Mouse (Mus musculus) left cerebral cortex, postnatal 4 days (tissue): ENCODE measurements around the gene Sun1. TPM values are rescaled to one million over a fixed set of nuclear protein-coding genes. Genes with fewer than 3 reads are reported as not detected.

ENCODE experiments used
- DNase-seq: peaks from one replicate; pipeline ENCODE4 v3.0.0-alpha.2; 2022
- intact Hi-C: fragments of 180-260 bp; cut with DNase I; formaldehyde crosslinking; loops from one replicate; pipeline ENCODE4 v1.15.1; 2025
- total RNA-seq, 2 experiments: library from RNA; stranded (reverse); gene quantifications; 2 replicates each; pipeline ENCODE4 v1.2.3; 2021

The Sun1 gene
- total RNA-seq, 2 experiments from 2014 or later: 77.1 to 81.6 TPM

DNA sequence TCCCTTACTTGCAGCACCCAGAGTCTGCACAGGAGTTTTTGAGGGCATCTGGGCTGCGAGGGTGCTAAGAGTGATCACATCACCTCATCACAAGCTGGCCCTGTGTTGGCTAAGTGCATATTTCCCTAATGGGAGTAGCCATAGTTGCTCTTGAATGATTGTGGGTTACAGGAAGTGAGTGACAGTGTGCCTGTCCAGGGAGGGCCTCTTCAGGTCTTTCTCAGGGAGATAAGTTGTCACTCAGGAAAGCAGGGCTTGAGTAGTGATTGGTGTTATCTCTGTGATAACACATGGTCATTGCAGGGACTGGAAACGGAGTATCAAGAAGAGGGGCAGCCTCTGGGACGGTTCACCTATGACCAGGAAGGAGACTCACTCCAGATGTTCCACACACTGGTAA is 47.3 kb downstream of the Sun1 start:
- intact Hi-C loops: no loop called here
- no peak for DNase-seq

DNA sequence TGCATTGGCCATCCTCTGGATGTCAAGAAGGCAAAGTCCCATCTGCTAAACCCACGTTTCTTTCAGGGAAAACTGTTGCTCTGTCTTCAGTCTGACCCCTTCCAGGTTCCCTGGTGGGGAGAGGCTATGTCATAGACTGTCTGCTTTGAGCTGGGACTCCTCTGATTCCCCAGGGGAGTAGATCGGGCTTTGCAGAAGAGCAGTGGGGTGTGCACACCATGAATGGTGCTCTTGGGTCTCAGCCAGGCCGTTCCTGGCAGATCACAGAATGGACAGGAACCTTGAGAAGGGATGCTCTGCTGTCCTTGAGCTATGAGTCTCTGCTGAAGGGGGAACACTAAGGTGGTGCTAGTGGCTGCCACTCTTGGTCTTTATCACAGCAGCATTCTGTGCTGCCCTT is 48.4 kb downstream of the Sun1 start:
- intact Hi-C loops: no loop called here
- no peak for DNase-seq

DNA sequence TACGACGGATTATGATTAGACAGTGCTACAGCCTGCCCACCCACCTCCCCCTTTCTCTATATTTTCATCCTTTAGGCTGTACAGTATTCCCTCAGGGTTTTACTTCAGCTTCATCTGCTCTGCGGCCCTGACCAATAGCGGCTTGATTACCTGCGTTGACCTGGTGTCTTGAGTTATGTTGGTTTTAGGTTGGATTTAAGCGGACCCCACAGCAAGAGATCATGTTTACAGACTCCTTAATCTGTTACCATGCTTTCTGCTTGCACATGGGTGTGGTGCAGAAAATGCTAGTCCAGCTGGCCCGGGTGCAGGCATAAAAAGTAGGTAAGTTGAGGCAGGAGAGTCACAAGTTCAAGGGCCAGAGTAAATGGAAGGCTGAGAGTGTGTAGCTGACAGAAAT is 50.8 kb downstream of the Sun1 start:
- intact Hi-C loops: no loop called here
- DNase-seq: no peak

DNA sequence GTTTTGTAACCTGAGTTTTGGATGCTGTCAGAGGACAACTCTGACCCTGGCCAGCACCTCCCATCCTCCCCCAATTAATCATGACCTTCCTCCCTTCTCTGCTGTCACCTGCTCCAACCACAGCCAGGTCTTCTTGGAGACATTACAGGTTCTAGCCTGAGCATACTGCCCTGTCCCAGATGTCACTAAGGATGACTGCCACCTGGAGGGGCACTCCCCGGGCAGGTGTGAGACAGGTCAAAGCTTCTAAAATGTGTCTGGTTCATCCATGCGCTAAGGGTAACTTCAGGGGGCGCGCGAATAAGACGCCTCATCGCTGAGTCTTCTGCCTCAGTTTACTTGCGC is 51.3 kb downstream of the Sun1 start:
- intact Hi-C loops: no loop called here
- DNase-seq: no peak

DNA sequence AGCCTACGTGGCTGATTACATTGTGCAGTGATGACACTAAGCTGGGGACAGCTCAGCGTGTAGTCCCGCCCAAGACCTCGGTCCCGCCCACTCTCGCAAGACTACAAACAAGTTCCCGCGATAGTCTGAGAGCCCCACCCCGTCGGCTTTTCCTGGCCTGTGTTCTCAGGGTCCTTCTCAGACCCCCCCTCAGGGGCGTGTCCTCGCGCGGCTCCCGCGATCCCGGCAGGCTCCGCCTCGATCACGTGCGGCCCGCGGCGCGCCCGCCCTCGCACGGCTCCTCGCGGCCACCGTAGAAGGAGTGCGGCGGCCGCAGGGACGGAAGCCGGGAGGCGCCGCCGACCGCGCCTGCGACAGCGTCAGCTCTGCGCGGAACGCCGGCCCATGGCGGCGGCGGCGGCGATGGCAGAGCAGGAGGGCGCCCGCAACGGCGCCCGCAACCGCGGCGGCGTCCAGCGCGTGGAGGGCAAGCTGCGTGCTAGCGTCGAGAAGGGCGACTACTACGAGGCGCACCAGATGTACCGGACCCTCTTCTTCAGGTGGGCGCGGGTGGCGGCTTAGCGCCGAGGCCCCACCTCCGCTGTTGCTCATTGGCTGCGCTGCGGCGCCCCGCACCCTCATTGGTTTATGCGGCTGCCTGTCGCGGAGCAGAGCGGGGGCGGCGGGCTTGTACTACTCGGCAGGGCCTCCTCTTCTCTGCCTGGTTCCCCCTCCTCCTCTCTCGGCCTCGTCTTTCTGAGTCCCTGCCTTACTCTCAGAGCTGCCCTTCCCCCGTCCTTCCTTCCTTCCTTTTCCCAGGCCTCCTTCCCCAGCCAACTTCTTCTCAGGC is 51.9 kb downstream of the Sun1 start, which contains the start of gene Get4:
Gene Get4, plus strand, starts transcription at position 244 of the 829 bp plus-strand sequence.
- intact Hi-C loops: no loop called here
- DNase-seq: peak; percentile 100

DNA sequence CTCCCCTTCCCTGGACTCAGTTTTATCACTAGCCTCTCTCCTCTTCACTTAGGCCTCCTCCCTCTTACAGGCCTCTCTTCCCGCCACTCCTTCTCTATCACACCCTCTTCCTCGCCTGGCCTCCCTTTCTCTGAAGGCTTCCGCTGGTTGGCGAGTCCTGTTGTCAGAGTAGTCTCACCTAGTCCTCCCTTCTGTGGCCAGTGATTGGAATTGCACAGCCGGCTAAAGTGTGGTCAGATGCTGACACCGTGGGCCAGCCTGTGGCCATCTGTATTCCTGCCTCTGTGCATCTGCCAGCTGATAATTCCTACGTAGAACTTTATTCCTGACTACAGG is 52.4 kb downstream of the Sun1 start:
- no peak for DNase-seq
- intact Hi-C loops: no loop called here

DNA sequence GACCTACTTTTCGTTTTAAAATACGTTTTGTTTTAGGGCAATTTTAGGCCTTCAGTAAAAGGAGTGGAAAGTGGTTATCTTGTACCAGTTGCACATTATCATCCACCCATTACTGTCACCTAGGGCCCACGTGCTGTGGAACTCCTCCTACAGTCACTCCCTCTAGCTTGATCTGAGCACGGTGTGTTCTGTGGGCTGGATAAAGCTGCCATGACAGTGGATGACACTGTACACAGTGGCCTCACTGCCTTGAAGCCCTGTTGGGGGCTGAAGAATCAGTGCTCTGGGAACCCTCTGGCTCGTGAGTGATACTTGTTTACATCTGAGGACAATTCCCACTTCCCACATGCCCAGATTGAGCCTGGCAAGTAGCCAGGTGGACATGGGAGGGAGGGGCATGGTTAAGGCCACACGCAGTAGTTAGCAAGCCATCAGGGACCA is 52.9 kb downstream of the Sun1 start:
- intact Hi-C loops: no loop called here

DNA sequence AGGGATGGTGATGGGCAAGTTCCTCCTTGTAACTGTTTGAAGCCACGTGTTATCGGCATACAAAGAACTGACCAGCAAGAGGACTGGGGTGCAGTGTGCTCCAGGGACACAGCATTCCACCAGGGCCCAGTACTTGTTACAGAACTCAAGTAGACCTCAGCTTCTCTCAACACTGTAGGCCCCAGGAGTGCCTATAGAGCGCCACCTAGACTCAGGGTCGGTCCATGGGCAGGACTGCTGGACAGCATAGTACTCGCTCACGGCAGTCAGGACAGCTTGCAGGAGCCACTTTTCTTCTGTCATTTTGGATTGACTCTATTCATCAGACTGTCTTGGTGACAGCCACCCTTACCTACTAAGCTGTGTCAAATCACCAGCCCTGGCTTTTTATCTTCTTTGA is 54.5 kb downstream of the Sun1 start:
- intact Hi-C loops: no loop called here
- no peak for DNase-seq

More for the DNA sequence above, 52.9 kb downstream of the Sun1 start:
- peak; percentile 48 for DNase-seq

DNA sequence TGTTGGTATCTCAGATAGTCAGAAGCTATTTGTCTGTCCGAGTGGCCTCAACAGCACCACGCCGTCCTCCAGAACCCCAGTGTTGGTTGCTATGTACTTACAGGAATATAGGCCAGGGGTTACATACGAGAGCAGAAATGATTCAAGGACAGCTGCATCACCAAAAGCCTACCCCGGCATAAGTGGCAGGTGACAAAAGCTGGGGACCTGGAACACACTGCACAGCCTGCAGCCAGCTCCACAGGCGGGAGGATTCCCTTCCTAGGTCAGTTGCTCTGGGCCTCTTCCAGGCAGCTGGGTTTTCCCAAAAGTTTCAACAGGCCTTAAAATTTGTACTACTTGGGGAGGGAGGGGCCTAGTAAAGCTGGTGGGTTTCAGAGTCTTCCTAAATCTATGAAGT is 55.3 kb downstream of the Sun1 start:
- no peak for DNase-seq
- intact Hi-C loops: no loop called here

DNA sequence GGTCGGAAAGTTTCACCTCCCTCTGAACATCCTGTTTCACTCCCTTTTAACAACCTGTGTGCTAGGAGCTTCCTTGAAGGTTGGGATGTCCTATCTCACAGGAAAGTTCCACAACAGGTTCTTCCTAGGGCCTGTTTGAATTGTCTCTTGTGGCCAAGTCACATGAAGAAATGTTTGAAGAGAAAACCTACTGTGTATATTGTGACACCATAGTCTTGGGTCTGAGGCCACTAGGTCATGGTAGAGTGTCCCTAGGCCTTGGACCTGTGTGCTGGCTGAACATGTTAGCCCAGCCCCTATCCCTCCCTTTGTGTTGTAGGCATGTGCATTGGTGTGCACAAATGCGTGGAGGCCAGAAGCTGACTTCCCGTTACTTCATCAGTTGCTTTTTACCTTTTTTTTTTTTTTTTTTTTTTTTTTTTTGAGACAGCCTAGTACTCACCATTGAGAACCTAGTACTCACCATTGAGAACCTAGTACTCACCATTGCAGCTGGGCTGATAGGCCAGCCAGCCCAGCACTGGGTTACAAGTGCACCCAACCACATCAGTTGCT is 55.9 kb downstream of the Sun1 start:
- intact Hi-C loops: no loop called here
- DNase-seq: no peak

DNA sequence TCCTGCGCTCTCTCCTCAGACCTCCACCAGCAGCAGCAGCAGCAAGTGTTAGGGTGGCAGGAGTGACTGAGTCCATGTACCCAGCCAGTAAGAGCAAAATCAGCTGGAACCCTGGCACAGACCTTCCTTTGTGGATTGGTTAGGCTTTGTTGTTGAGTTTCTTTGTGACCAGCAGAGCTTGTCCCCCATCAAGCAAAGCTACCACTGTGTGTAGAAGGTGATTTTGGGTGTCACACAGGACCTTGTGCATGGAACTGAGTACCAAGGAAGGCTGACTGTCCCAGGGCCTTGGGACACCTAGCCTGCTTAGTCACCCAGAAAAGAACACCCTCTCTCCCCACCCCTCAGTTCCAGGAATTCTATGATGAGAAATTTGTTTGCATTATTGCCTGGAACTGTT is 56.8 kb downstream of the Sun1 start:
- intact Hi-C loops: no loop called here
- DNase-seq: no peak

DNA sequence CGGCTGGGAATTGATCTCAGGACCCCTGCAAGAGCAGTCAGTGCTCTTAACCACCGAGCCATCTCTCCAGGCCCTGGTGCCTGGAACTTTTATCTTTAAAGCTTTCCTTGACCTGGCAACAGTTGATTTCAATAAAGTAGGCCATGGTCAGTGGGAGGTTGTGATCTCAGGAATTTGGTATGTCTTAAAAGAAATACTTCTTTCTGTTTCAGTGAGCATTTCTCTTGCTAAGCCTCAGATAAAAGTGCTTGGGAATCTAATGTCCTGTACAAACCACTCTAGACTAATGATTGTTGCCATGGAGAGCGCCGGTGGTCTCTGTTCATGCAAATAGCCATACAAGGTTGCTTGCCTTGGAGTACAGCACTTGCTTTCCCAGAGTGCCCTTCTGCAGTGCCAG is 57.4 kb downstream of the Sun1 start:
- DNase-seq: no peak
- intact Hi-C loops: no loop called here

DNA sequence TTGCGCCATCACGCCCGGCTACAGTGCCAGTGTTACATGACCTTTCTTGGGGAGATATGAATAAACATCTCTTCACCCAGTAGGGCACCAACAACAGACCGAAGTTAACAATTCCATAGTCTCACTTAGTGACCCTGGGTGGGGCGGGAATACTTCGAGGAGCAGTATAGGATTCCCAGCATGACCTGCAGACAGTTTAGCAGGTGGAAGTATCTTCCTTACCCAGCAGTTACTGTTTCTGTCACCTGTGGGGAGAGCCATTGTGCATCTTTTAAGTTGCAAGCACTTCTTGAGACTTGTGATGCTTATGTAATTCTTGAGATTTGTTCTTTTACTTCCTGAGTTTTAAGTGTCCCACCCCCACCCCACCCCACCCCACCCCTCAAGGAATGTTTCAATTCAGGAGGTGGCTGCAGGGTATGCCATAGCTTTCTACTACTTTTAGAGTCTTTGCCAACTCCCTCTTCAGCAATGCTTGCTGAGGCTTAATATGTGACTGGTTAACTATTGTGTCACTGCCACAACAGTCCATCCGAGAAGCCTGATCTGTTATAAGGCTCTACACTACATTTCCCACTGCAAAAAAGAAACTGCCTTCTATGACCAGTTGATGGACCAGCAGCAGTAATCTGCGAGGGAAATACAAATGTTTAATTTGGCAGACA is 58.1 kb downstream of the Sun1 start:
- DNase-seq: no peak
- intact Hi-C loops: no loop called here

DNA sequence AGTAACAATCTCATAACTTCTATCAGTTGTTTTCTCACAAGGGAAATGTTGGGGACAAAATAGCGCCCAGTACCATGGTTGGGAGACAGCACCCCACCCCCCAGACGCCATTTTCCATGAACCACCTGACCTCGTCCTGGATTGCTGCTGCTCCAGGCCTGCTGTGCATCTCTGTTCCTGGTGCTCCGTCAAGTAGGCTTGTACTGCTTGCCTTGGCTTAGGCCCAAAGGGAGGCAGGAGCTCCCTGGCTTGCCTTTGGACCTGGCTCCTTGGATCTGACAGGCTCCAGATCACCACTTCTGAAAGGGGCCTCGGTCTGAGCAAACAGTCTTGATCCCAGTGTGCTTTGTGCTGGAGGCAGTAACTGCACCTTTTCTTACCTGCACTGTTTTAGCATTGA is 59.4 kb downstream of the Sun1 start:
- DNase-seq: no peak

DNA sequence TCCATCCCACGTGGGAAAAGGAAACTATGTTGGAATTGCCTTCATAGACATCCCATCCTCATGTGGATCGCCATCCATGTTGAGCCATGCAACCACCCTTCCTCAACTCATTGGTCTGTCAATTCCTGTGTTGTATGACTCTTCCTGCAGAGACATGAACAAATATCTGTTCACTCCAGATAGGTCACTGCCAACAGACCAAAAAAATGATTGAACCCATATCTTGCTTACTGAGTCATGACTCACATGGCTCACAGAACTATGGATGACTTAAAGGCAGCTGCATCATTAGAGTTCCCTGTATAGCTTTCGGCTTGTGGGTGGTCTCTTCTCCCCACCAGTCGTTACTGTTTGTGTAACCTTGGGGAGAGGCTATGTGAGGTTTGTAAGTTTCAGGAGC is 61.0 kb downstream of the Sun1 start:
- no peak for DNase-seq

More for the DNA sequence above, 59.4 kb downstream of the Sun1 start:
- intact Hi-C loops: no loop called here

DNA sequence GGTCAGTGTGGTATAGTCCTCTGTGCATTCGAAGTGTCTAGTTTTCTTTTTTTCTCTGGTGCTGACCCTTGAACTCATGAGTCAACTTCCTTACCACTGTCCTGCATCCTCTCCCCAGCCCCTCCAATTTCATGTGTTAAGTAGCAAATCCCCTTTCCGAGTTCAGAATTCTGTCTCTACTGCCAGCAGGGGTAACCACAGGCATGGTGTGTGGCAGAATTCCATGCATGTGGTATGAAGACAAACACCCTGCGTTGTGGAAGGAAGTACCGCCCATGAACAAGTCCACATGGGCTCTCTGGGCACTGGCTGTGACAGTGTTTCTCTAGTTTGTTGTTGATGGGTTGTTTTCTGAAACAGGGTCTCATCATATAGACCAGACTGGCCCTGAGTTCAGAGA is 67.2 kb downstream of the Sun1 start:
- intact Hi-C loops: no loop called here
- DNase-seq: no peak

More for the DNA sequence above, 61.0 kb downstream of the Sun1 start:
- intact Hi-C loops: no loop called here

DNA sequence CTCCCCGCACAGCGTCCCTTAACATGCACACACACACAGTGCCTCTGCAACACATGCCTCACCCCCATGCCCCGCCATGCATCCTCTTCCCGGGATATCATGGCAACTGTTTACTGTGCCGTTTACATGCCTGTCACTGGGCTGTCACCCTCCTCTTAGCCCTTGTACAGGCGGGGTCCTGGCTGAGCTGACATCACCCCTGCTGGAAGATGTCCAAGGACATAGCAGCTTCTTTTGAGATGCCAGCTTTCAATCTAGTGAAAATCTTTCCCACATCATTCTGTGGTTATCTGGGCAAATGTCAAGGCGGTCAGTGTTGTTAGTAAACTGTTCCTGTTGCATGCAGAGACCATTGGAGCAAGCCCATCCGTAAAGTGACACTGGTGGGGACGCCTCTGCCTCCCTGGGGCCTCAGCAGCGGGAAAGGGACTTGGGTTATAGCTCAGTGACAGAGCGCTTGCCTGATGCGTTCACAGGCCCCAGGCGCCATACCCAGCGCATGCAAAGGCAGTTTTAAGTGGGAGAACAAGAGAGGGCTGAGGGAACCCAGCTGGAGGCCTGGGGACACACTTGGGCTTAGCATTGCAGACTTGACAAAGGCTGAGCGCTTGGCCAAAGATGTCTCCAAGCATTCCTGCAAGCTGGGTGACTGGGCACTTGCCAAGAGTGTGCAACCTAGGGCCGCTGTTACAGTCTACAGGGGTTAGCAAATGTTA is 70.5 kb downstream of the Sun1 start:
- intact Hi-C loops: no loop called here

DNA sequence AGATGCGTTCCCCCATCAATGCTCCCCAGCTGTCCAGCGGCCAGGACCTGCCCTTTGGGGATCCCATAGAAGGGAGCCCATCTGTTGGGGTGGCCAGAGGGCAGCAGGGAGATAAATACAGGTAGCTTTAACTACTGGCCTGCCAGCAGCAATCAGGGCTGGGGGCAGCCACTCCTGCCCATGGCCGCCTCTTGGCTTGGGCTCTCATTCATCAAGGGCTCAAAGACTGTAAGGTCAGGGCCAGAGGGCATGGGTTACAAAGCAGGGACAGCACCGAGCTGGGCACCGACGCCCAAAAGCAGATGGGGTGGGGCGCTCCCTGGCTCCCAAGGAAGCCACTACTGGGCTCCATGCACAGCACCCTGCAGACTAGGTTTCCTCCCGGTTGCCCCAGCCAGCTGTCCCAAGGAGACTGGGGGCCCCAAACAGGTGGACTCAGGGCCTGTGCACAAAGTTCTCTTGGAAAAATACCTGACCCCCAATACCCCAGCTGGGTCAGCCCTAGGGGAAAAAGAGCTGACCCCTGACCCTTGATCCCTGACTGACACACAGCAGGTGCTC is 71.6 kb downstream of the Sun1 start:
- no peak for DNase-seq
- intact Hi-C loops: no loop called here

More for the DNA sequence above, 70.5 kb downstream of the Sun1 start:
- no peak for DNase-seq

DNA sequence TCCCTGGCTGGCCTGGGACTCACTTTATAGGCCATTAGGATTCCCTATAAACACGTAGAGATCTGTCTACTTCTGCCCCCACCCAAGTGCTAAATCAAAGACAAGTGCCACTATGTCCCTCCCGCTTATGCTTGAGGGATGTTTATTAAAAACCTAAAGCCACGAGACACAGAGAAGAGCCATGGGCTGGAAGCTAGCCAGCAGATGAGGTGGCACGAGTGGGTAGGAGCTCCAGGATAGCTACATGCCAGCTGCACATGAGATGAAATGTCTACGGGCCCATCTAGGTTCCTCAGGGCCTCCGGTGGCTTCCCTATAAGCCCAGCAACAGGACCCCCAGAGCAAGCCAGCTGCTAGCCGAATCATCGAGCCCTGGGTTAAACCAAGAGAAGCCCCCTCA is 76.8 kb downstream of the Sun1 start:
- DNase-seq: no peak
- intact Hi-C loops: no loop called here

DNA sequence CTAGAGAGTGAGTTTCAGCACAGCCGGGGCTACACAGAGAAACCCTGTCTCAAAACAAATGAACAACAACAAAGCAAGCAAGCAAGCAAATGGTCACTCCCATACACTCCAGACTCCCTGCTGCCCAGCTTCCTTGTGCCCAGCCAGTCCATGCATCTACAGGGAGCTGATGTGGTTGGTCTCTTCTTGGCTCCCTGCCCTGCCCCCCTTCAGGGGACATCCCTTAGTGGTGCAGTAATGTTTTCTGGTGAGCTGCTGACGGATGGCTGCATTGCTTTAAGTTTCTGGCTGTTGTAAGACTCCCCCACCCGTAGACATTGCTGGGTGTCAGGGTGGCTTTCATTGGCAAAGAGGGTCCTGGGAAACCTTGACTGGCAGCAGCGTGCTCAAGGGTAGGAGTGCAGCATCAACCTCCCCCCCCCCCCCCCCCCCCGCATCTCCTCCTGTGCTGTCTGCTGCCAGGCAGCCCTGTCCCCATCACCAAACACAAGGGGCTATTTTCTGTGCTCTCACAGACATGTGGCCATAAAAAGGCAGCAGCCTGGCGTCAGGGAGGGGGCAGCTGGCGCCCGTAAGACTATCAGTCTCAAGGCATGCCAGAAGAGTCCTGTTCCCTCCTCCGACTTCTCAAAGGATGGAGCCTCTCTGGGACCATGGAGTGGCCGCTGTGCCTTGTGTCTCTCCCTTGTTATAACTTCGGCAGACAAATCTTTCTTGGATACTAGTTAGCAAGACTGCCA is 81.1 kb downstream of the Sun1 start:
- peak; percentile 60 for DNase-seq
- intact Hi-C loops: no loop called here
